Mouse (Mus musculus): ENCODE results near the gene Prrt1. TPM values are rescaled to one million over a fixed set of nuclear protein-coding genes. Genes with fewer than 3 reads are reported as not detected.

Gene Prrt1
- polyA plus RNA-seq, 1 experiment from 2014 or later, result 0.39 TPM

DNA sequence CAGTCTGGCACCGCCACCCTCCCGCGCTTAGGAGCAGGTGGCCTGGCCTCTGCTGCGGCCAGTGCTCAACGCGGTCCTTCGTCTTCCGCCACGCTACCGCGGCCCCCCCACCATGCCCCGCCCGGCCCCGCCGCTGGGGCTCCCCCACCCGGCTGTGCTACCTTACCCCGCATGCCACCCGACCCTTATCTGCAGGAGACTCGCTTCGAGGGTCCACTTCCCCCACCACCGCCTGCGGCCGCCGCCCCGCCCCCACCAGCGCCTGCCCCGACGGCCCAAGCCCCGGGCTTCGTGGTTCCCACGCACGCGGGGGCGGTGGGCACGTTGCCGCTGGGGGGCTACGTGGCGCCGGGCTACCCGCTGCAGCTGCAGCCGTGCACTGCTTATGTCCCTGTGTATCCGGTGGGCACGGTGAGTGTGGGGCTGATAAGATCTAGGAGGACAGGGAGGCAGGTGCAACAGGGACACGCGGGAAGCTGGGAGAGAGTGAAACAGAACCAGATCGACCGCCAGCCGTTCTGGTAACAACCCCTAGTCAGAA lies 1.5 kb downstream of the Prrt1 start:
- Histone ChIP-seq H3K4me1 (ENCODE audit: control insufficient read depth in 2 of 2, insufficient read depth in 2 of 2, low read length in 2 of 2) (peaks cover 19 to 42% of the 10 kb centered on the region in 2 experiments), H3K4me2 (ENCODE audit: low read length) (peak overlapping the region; percentile 60), H3K27me3 (ENCODE audit: control insufficient read depth, insufficient read depth, low read length) (peaks cover 51% of the 10 kb centered on the region), H3K27ac (replicated peaks in 1 of 2; ENCODE audit: control insufficient read depth in 1 of 2, insufficient read depth in 1 of 2, low read depth in 2 of 2, low read length in 2 of 2) (no peak overlapping the region), H3K9me3 (ENCODE audit: control insufficient read depth, low read length) (no peaks in the 10 kb centered on the region), H3K36me3 (ENCODE audit: control insufficient read depth, insufficient read depth, low read length) (no peaks in the 10 kb centered on the region; the same call in 1 of the 2 replicates), H3K4me3 (ENCODE audit: control insufficient read depth in 1 of 2, insufficient read depth in 1 of 2, low read depth in 1 of 2, low read length in 2 of 2) (peak overlapping the region; percentile 1 to 27; a peak in 2 of 4 replicates), H3K9ac (ENCODE audit: low read length) (no peak overlapping the region; the same call in 1 of the 2 replicates)
- ATAC-seq (ENCODE audit: insufficient number of reproducible peaks, insufficient read depth, low FRiP score, low read depth), result no peak
- WGBS, result 2% methylated on average over 48 of the region's 48 CpGs

DNA sequence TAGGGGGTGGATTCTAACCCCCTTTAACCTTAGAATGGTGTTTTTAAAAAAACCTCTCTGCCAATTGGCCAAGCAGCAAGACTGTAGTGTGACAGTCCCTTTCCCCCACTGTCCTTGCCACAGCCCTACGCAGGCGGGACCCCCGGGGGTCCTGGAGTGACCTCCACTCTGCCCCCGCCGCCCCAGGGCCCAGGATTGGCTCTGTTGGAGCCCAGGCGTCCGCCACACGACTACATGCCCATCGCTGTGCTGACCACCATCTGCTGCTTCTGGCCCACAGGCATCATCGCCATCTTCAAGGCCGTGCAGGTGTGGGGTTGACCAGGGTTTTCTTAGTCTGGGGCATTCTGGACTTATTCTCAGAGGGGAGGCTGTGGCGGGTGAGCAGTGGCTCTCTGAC lies 2.3 kb downstream of the Prrt1 start:
- Histone ChIP-seq H3K4me2 (ENCODE audit: low read length) (peak overlapping the region; percentile 68), H3K36me3 (ENCODE audit: control insufficient read depth, insufficient read depth, low read length) (no peaks in the 10 kb centered on the region), H3K4me3 (ENCODE audit: control insufficient read depth in 1 of 2, insufficient read depth in 1 of 2, low read depth in 1 of 2, low read length in 2 of 2) (peak overlapping the region in 1 of 2 experiments; percentile 33; a peak in 2 of 4 replicates), H3K27me3 (ENCODE audit: control insufficient read depth, insufficient read depth, low read length) (peaks cover 51% of the 10 kb centered on the region), H3K9me3 (ENCODE audit: control insufficient read depth, low read length) (no peaks in the 10 kb centered on the region), H3K9ac (ENCODE audit: low read length) (peak overlapping the region; percentile 46; the same call in 1 of the 2 replicates), H3K4me1 (ENCODE audit: control insufficient read depth in 2 of 2, insufficient read depth in 2 of 2, low read length in 2 of 2) (peaks cover 14 to 36% of the 10 kb centered on the region in 2 experiments), H3K27ac (replicated peaks in 1 of 2; ENCODE audit: control insufficient read depth in 1 of 2, insufficient read depth in 1 of 2, low read depth in 2 of 2, low read length in 2 of 2) (no peak overlapping the region)
- 8% methylated on average over 12 of the region's 12 CpGs for WGBS
- no peak for ATAC-seq (ENCODE audit: insufficient number of reproducible peaks, insufficient read depth, low FRiP score, low read depth)

DNA sequence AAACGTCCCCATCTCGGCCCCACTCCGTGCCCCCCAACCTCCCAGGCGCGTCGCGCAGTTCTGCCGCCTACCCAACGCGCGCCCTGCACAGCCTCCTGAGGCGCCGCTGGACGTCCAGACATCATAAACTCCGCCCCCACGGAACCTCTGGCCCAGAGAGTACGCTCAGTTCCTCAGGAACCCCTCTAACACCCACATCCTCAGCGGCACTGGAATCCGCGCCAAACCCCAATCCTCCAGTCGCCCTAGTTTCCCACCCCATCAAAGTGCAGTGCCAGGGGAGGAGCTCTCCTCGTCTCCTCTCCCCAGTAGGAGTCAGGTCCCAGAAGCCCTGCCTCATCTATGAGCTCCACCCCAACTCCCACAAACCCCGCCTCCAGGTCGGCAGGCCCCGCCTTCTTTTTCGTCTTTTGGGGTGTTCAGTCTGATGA lies 2.9 kb downstream of the Prrt1 start:
- peaks cover 14 to 34% of the 10 kb centered on the region in 2 experiments for H3K4me1 ChIP-seq (ENCODE audit: control insufficient read depth in 2 of 2, insufficient read depth in 2 of 2, low read length in 2 of 2)
- peak overlapping the region; percentile 46; the same call in 1 of the 2 replicates for H3K9ac ChIP-seq (ENCODE audit: low read length)
- H3K27me3 ChIP-seq (ENCODE audit: control insufficient read depth, insufficient read depth, low read length), result peaks cover 51% of the 10 kb centered on the region
- no peak overlapping the region for H3K27ac ChIP-seq (replicated peaks in 1 of 2; ENCODE audit: control insufficient read depth in 1 of 2, insufficient read depth in 1 of 2, low read depth in 2 of 2, low read length in 2 of 2)
- no peaks in the 10 kb centered on the region for H3K9me3 ChIP-seq (ENCODE audit: control insufficient read depth, low read length)
- 0 out of 2 replicates have a peak, but pooled peaks have one; percentile 25 for ATAC-seq (ENCODE audit: insufficient number of reproducible peaks, insufficient read depth, low FRiP score, low read depth)
- H3K36me3 ChIP-seq (ENCODE audit: control insufficient read depth, insufficient read depth, low read length), result no peaks in the 10 kb centered on the region
- WGBS, result under 1% methylated on average over 25 of the region's 26 CpGs
- H3K4me2 ChIP-seq (ENCODE audit: low read length), result peak overlapping the region; percentile 68
- peak overlapping the region; percentile 27 to 33 for H3K4me3 ChIP-seq (ENCODE audit: control insufficient read depth in 1 of 2, insufficient read depth in 1 of 2, low read depth in 1 of 2, low read length in 2 of 2)

DNA sequence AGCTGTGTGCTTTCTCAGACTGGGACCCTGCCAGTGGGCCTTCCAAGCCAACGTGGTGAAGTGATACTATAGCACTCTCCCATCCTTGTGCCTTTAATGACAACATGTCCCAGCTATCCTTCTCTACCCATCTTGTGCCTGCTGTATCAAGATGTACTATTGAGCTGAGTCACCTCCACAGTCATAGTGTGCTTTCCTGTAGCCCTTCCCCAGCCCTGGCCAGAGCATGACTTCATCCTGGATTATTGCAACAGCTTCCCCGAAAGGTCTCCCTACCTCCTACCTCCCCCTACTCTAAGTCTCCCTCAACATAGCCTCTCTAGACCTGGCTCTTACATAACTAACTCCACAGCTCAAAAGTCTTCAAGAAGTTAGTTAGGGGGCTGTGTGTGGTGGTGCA lies 6.3 kb downstream of the Prrt1 start:
- Histone ChIP-seq H3K4me2 (ENCODE audit: low read length) (no peak overlapping the region), H3K4me3 (ENCODE audit: control insufficient read depth in 1 of 2, insufficient read depth in 1 of 2, low read depth in 1 of 2, low read length in 2 of 2) (no peak overlapping the region), H3K27me3 (ENCODE audit: control insufficient read depth, insufficient read depth, low read length) (peaks cover 35% of the 10 kb centered on the region), H3K9ac (ENCODE audit: low read length) (no peak overlapping the region), H3K27ac (replicated peaks in 1 of 2; ENCODE audit: control insufficient read depth in 1 of 2, insufficient read depth in 1 of 2, low read depth in 2 of 2, low read length in 2 of 2) (no peak overlapping the region), H3K4me1 (ENCODE audit: control insufficient read depth in 2 of 2, insufficient read depth in 2 of 2, low read length in 2 of 2) (peaks cover 3 to 19% of the 10 kb centered on the region in 2 experiments; a peak in 3 of 4 replicates), H3K36me3 (ENCODE audit: control insufficient read depth, insufficient read depth, low read length) (no peaks in the 10 kb centered on the region), H3K9me3 (ENCODE audit: control insufficient read depth, low read length) (no peaks in the 10 kb centered on the region)
- no peak for ATAC-seq (ENCODE audit: insufficient number of reproducible peaks, insufficient read depth, low FRiP score, low read depth)
- WGBS, result 67% methylated on average over 2 of the region's 2 CpGs

DNA sequence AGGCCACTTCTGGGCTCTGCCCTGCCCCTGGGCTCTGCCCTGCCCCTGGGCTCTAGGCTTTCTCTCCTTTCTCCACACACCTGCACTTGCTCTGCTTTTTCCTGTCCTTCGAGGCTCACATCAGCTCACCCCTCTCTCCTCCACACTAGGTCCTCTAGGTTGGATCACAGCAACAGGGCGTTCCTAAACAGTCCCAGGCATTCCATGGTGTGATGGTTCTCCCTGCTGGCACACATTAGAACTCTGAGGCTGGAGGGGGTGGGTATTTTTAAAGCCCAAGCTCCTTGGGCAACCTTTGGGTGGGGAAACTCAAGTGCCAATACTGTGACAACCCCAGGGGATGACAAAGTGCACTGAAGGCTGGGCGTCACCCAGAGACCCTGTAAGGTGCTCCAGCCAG lies 8.1 kb downstream of the Prrt1 start:
- Histone ChIP-seq H3K4me1 (ENCODE audit: control insufficient read depth in 2 of 2, insufficient read depth in 2 of 2, low read length in 2 of 2) (peaks cover 2 to 7% of the 10 kb centered on the region in 2 experiments; a peak in 2 of 4 replicates), H3K27me3 (ENCODE audit: control insufficient read depth, insufficient read depth, low read length) (peaks cover 17% of the 10 kb centered on the region), H3K9ac (ENCODE audit: low read length) (no peak overlapping the region), H3K36me3 (ENCODE audit: control insufficient read depth, insufficient read depth, low read length) (no peaks in the 10 kb centered on the region), H3K27ac (replicated peaks in 1 of 2; ENCODE audit: control insufficient read depth in 1 of 2, insufficient read depth in 1 of 2, low read depth in 2 of 2, low read length in 2 of 2) (no peak overlapping the region), H3K9me3 (ENCODE audit: control insufficient read depth, low read length) (no peaks in the 10 kb centered on the region), H3K4me3 (ENCODE audit: control insufficient read depth in 1 of 2, insufficient read depth in 1 of 2, low read depth in 1 of 2, low read length in 2 of 2) (no peak overlapping the region), H3K4me2 (ENCODE audit: low read length) (no peak overlapping the region)
- no peak for ATAC-seq (ENCODE audit: insufficient number of reproducible peaks, insufficient read depth, low FRiP score, low read depth)
- 64% methylated on average over 3 of the region's 3 CpGs for WGBS

DNA sequence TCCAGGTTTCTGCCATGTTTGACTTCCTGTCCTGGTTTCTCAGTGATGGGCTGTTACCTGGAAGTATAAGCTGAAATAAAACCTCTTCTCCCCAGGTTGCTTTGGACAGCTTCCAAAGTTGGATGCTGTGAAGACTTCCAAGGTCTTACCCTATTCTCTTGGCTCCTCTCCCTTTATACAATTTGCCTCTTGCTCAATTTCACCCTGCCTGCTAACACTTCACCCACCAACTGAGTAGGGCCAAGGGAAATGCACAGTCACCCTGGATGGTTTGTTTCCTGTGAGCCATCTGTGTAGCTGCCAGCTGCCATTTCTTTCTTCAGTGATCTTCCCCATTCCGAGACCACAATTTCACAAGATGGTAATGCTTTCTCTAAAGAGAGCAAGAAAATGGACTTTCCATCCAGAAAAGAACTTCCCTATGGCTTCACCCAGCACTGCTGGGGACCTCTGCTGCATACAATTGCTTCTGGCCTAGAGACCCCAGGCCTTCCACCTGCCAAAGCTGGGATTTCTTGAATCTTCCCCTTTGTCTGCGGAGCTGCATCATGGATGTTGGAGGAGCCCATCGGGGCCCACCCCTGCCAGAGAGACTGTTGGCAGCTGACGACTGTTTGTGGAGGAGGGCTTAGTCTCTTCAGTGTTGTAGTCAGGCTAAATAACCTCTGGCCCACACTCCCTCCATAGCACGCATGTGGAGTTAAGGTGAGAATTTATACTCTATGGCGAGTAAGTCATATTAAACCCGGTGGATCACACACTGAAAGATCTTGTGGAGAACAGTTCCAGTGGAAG lies 10.3 kb downstream of the Prrt1 start:
- no peak overlapping the region for H3K9ac ChIP-seq (ENCODE audit: low read length)
- H3K9me3 ChIP-seq (ENCODE audit: control insufficient read depth, low read length), result no peaks in the 10 kb centered on the region
- H3K27ac ChIP-seq (replicated peaks in 1 of 2; ENCODE audit: control insufficient read depth in 1 of 2, insufficient read depth in 1 of 2, low read depth in 2 of 2, low read length in 2 of 2), result no peak overlapping the region
- no peaks in the 10 kb centered on the region for H3K36me3 ChIP-seq (ENCODE audit: control insufficient read depth, insufficient read depth, low read length)
- no peaks in the 10 kb centered on the region for H3K27me3 ChIP-seq (ENCODE audit: control insufficient read depth, insufficient read depth, low read length)
- 75% methylated on average over 7 of the region's 7 CpGs for WGBS
- H3K4me2 ChIP-seq (ENCODE audit: low read length), result no peak overlapping the region
- no peak overlapping the region for H3K4me3 ChIP-seq (ENCODE audit: control insufficient read depth in 1 of 2, insufficient read depth in 1 of 2, low read depth in 1 of 2, low read length in 2 of 2)
- H3K4me1 ChIP-seq (ENCODE audit: control insufficient read depth in 2 of 2, insufficient read depth in 2 of 2, low read length in 2 of 2), result peaks cover 2 to 7% of the 10 kb centered on the region in 2 experiments; a peak in 1 of 4 replicates
- no peak for ATAC-seq (ENCODE audit: insufficient number of reproducible peaks, insufficient read depth, low FRiP score, low read depth)

DNA sequence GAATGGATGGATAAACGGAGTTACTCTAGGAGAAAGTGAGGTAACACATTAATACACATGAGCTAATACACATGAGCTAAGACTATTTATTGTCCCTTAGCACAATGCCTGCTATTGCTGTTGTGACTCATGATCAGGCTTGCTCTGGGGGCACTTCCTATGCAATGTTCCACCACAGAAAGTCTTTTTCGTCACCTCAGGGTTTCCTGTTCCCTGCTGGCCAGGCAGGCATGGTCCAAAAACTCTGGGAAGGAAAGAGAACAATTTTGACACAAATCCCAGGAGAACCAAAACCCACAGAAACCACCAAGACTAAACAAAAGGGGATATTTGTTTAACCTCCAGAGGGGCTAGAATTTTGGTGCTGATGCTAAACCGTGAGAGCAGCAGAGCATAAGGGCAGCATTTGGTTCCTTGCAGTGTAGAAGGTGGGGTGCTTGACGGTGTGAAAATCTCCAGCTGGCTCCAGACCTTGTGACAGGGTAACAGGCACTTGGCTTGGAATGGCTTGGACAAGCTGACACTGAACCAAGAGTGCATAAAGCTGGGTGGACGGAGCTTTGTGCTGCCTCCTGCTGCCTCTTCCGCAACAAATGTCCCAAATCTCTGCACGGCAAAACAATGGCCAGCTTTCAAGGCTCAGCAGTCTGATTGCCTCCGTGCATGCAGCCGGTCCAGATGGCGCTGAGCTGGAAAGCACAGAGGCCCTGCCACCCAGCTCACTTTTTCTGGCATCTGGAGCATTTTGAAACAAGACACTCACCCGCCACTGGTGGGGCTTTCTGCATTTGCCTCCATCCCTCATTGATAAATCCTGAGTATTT lies 11.7 kb downstream of the Prrt1 start:
- H3K4me2 ChIP-seq (ENCODE audit: low read length), result no peak overlapping the region
- no peak for ATAC-seq (ENCODE audit: insufficient number of reproducible peaks, insufficient read depth, low FRiP score, low read depth)

More for the DNA sequence above, 11.7 kb downstream of the Prrt1 start:
- Histone ChIP-seq H3K4me1 (ENCODE audit: control insufficient read depth in 2 of 2, insufficient read depth in 2 of 2, low read length in 2 of 2) (peaks cover 4 to 17% of the 10 kb centered on the region in 2 experiments; a peak in 3 of 4 replicates), H3K27ac (replicated peaks in 1 of 2; ENCODE audit: control insufficient read depth in 1 of 2, insufficient read depth in 1 of 2, low read depth in 2 of 2, low read length in 2 of 2) (peak overlapping the region; percentile 15 to 67), H3K27me3 (ENCODE audit: control insufficient read depth, insufficient read depth, low read length) (no peaks in the 10 kb centered on the region), H3K36me3 (ENCODE audit: control insufficient read depth, insufficient read depth, low read length) (no peaks in the 10 kb centered on the region), H3K9me3 (ENCODE audit: control insufficient read depth, low read length) (no peaks in the 10 kb centered on the region), H3K9ac (ENCODE audit: low read length) (no peak overlapping the region), H3K4me3 (ENCODE audit: control insufficient read depth in 1 of 2, insufficient read depth in 1 of 2, low read depth in 1 of 2, low read length in 2 of 2) (no peak overlapping the region)
- WGBS, result 17% methylated on average over 11 of the region's 11 CpGs

Measured in heart, embryonic 14.5 days (tissue).